Mouse (Mus musculus) lung, embryonic 14.5 days (tissue): Measurements from ENCODE around the gene Cdc14b. TPM values are rescaled to one million over a fixed set of nuclear protein-coding genes. Genes with fewer than 3 reads are reported as not detected.

ENCODE experiments used
- ATAC-seq: fragments of 200-750 bp; cut with Nextera tagmentation; 2 replicates; pipeline ENCODE4 v1.8.0; 2017; ENCODE audit warnings: mild to moderate bottlenecking, moderate TSS enrichment, moderate library complexity; ENCODE audit not compliant: insufficient read depth
- DNase-seq: peaks from one replicate; pipeline ENCODE4 v3.0.0-alpha.2; 2015
- H3K27ac ChIP-seq: fragments of 300-500 bp; sonication (generic); 2 replicates; pipeline ENCODE4 v1.5.1; 2014; ENCODE audit warnings: low read depth, mild to moderate bottlenecking, moderate library complexity
- H3K27me3 ChIP-seq: fragments of 300-500 bp; sonication (generic); 2 replicates; pipeline ENCODE4 v1.6.1; 2014; ENCODE audit warnings: low read length, control low read depth; ENCODE audit not compliant: insufficient read depth
- H3K36me3 ChIP-seq: fragments of 300-500 bp; sonication (generic); 2 replicates; pipeline ENCODE4 v1.6.1; 2014; ENCODE audit warnings: control low read depth; ENCODE audit not compliant: insufficient read depth
- H3K4me1 ChIP-seq: fragments of 300-500 bp; sonication (generic); 2 replicates; pipeline ENCODE4 v1.6.1; 2014; ENCODE audit warnings: antibody characterized with exemption, control low read depth; ENCODE audit not compliant: insufficient read depth
- H3K4me2 ChIP-seq: fragments of 300-500 bp; sonication (generic); 2 replicates; pipeline ENCODE4 v1.6.1; 2014; ENCODE audit warnings: mild to moderate bottlenecking
- H3K4me3 ChIP-seq: fragments of 300-500 bp; sonication (generic); 2 replicates; pipeline ENCODE4 v1.5.1; 2014; ENCODE audit warnings: low read depth, low read length
- H3K9ac ChIP-seq: fragments of 300-500 bp; sonication (generic); 2 replicates; pipeline ENCODE4 v1.6.1; 2014
- H3K9me3 ChIP-seq: fragments of 300-500 bp; sonication (generic); 2 replicates; pipeline ENCODE4 v1.6.1; 2016; ENCODE audit warnings: low read depth, low read length, control low read depth
- CTCF ChIP-seq: IDR thresholded peaks from 2 replicates; pipeline ENCODE4 v1.5.1; 2016; ENCODE audit warnings: antibody characterized with exemption, low read depth
- WGBS: fragments of 180-500 bp; shearing (Covaris S2); extraction: QIAGEN DNeasy Blood & Tissue Kit; methylation state at CpG from one replicate; pipeline ENCODE4 v1.1.7; 2014; 5-methylcytosine and 5-hydroxymethylcytosine counted together
- polyA plus RNA-seq: library from polyadenylated mRNA; unstranded; fragments of >200 nt; fragmentation: Nextera tagmentation; extraction: Ambion mirVana; gene quantifications from 2 replicates; pipeline ENCODE4 v1.2.1, GENCODE M21; 2014

Cdc14b gene
- polyA plus RNA-seq, 1 experiment from 2014 or later, result 20.3 TPM

GRCm38 (mm10) chr13:64312916-64313289 lies 37.8 kb upstream of the Cdc14b start:
- TF ChIP-seq CTCF, result no peak
- Histone ChIP-seq H3K4me2 (peak overlapping the region; percentile 47), H3K36me3 (0 out of 2 replicates have a peak, but pooled peaks cover 3% of the 10 kb centered on the region), H3K4me3 (peak overlapping the region; percentile 70), H3K27ac (no peak overlapping the region), H3K9ac (0 out of 2 replicates have a peak overlapping the region, but pooled peaks have one; percentile 1), H3K9me3 (no peaks in the 10 kb centered on the region), H3K4me1 (peaks cover 7% of the 10 kb centered on the region; the same call in 1 of the 2 replicates), H3K27me3 (no peaks in the 10 kb centered on the region)
- 0% methylated on average over 2 of the region's 2 CpGs for WGBS
- peak; percentile 50 for ATAC-seq
- DNase-seq, result no peak

- H3K9ac ChIP-seq, result peak within 1 kb of the TSS; percentile 68
- ATAC-seq, result peak; percentile 90
- H3K36me3 ChIP-seq, result peaks cover 9% of the 10 kb centered on the region; the same call in 1 of the 2 replicates
- WGBS, result under 1% methylated on average over 74 of the region's 74 CpGs
- peak; percentile 95 for DNase-seq
- H3K4me2 ChIP-seq, result peak within 1 kb of the TSS; percentile 67
- TF ChIP-seq CTCF, result peak; percentile 39
- H3K9me3 ChIP-seq, result no peaks in the 10 kb centered on the region
- H3K4me1 ChIP-seq, result peaks cover 7% of the 10 kb centered on the region; the same call in 1 of the 2 replicates
- peak within 1 kb of the TSS; percentile 70 for H3K4me3 ChIP-seq
- no peaks in the 10 kb centered on the region for H3K27me3 ChIP-seq
- H3K27ac ChIP-seq, result peak within 1 kb of the TSS; percentile 93
Observed at GRCm38 (mm10) chr13:64312024-64312915, 37.2 kb upstream of the Cdc14b start, which contains the start of gene Aaed1. Gene Aaed1, minus strand, starts transcription at chr13:64312710.

GRCm38 (mm10) chr13:64311266-64311665 lies 36.2 kb upstream of the Cdc14b start:
- Histone ChIP-seq H3K4me2 (peak overlapping the region; percentile 67), H3K4me1 (peaks cover 7% of the 10 kb centered on the region; the same call in 1 of the 2 replicates), H3K27ac (peak overlapping the region; percentile 93; the same call in 1 of the 2 replicates), H3K9ac (no peak overlapping the region), H3K27me3 (no peaks in the 10 kb centered on the region), H3K4me3 (peak overlapping the region; percentile 70), H3K36me3 (peaks cover 11% of the 10 kb centered on the region; the same call in 1 of the 2 replicates), H3K9me3 (no peaks in the 10 kb centered on the region)
- WGBS, result 24% methylated on average over 1 of the region's 1 CpGs
- ATAC-seq (no peak), DNase-seq (peak; percentile 55)
- TF ChIP-seq CTCF, result no peak

GRCm38 (mm10) chr13:64310585-64310984 lies 35.5 kb upstream of the Cdc14b start:
- peaks cover 11% of the 10 kb centered on the region; the same call in 1 of the 2 replicates for H3K36me3 ChIP-seq
- ATAC-seq (no peak), DNase-seq (peak; percentile 25)
- H3K4me1 ChIP-seq, result peaks cover 7% of the 10 kb centered on the region; the same call in 1 of the 2 replicates
- peak overlapping the region; percentile 31; the same call in 1 of the 2 replicates for H3K27ac ChIP-seq
- no peak for TF ChIP-seq CTCF
- no peak overlapping the region for H3K9ac ChIP-seq
- H3K4me2 ChIP-seq, result peak overlapping the region; percentile 67; the same call in 1 of the 2 replicates
- peak overlapping the region; percentile 9; the same call in 1 of the 2 replicates for H3K4me3 ChIP-seq
- 29% methylated on average over 6 of the region's 6 CpGs for WGBS
- no peaks in the 10 kb centered on the region for H3K9me3 ChIP-seq
- H3K27me3 ChIP-seq, result no peaks in the 10 kb centered on the region

- Histone ChIP-seq H3K4me3 (no peak overlapping the region), H3K4me1 (peaks cover 7% of the 10 kb centered on the region; the same call in 1 of the 2 replicates), H3K36me3 (peaks cover 11% of the 10 kb centered on the region; the same call in 1 of the 2 replicates), H3K4me2 (peak overlapping the region; percentile 67; the same call in 1 of the 2 replicates), H3K27me3 (no peaks in the 10 kb centered on the region), H3K9me3 (no peaks in the 10 kb centered on the region), H3K27ac (peak overlapping the region; percentile 31; the same call in 1 of the 2 replicates), H3K9ac (no peak overlapping the region)
- 54% methylated on average over 11 of the region's 11 CpGs for WGBS
- no peak for TF ChIP-seq CTCF
- ATAC-seq (no peak), DNase-seq (no peak)
Observed at GRCm38 (mm10) chr13:64309842-64310241, 34.8 kb upstream of the Cdc14b start.

GRCm38 (mm10) chr13:64309036-64309435 lies 33.9 kb upstream of the Cdc14b start:
- Histone ChIP-seq H3K9me3 (no peaks in the 10 kb centered on the region), H3K9ac (no peak overlapping the region), H3K27ac (no peak overlapping the region), H3K4me3 (no peak overlapping the region), H3K27me3 (no peaks in the 10 kb centered on the region), H3K4me1 (peaks cover 7% of the 10 kb centered on the region; the same call in 1 of the 2 replicates), H3K4me2 (no peak overlapping the region), H3K36me3 (peaks cover 11% of the 10 kb centered on the region; the same call in 1 of the 2 replicates)
- no peak for ATAC-seq
- peak; percentile 36 for TF ChIP-seq CTCF
- peak; percentile 55 for DNase-seq
- 45% methylated on average over 5 of the region's 5 CpGs for WGBS

- Histone ChIP-seq H3K4me3 (no peak overlapping the region), H3K27me3 (no peaks in the 10 kb centered on the region), H3K27ac (no peak overlapping the region), H3K9me3 (no peaks in the 10 kb centered on the region), H3K4me1 (peaks cover 7% of the 10 kb centered on the region; the same call in 1 of the 2 replicates), H3K36me3 (peaks cover 19% of the 10 kb centered on the region), H3K9ac (no peak overlapping the region), H3K4me2 (no peak overlapping the region)
- WGBS, result 79% methylated on average over 5 of the region's 5 CpGs
- TF ChIP-seq CTCF, result no peak
- ATAC-seq (no peak), DNase-seq (no peak)
Observed at GRCm38 (mm10) chr13:64307508-64307907, 32.4 kb upstream of the Cdc14b start.
